Mouse (Mus musculus) heart, embryonic 16.5 days (tissue): ENCODE results near the gene Cebpa. TPM values are rescaled to one million over a fixed set of nuclear protein-coding genes. Genes with fewer than 3 reads are reported as not detected.

Source experiments
- ATAC-seq: fragments of 200-750 bp; cut with Nextera tagmentation; replicated peaks from 2 replicates; pipeline ENCODE4 v1.8.0; 2017; ENCODE audit warnings: moderate number of reproducible peaks; ENCODE audit not compliant: insufficient read depth, low FRiP score; ENCODE audit errors: extremely low read depth
- H3K27ac ChIP-seq: fragments of 300-500 bp; sonication (generic); 2 replicates; pipeline ENCODE4 v1.5.1; 2014; ENCODE audit warnings: mild to moderate bottlenecking, low read length, control low read depth, moderate library complexity
- H3K27me3 ChIP-seq: fragments of 300-500 bp; sonication (generic); 2 replicates; pipeline ENCODE4 v1.6.1; 2014; ENCODE audit warnings: low read length, mixed read lengths; ENCODE audit not compliant: control insufficient read depth, insufficient read depth
- H3K36me3 ChIP-seq: fragments of 300-500 bp; sonication (generic); 2 replicates; pipeline ENCODE4 v1.6.1; 2014; ENCODE audit not compliant: control insufficient read depth, insufficient read depth
- H3K4me1 ChIP-seq: fragments of 300-500 bp; sonication (generic); 2 replicates; pipeline ENCODE4 v1.6.1; 2014; ENCODE audit warnings: low read length, mixed read lengths; ENCODE audit not compliant: control insufficient read depth, insufficient read depth
- H3K4me2 ChIP-seq: fragments of 300-500 bp; sonication (generic); 2 replicates; pipeline ENCODE4 v1.6.1; 2014; ENCODE audit warnings: low read depth, mild to moderate bottlenecking, control low read depth, low read length
- H3K4me3 ChIP-seq: fragments of 300-500 bp; sonication (generic); 2 replicates; pipeline ENCODE4 v1.5.1; 2014; ENCODE audit warnings: mild to moderate bottlenecking, control low read depth, low read length
- H3K9ac ChIP-seq: fragments of 300-500 bp; sonication (generic); 2 replicates; pipeline ENCODE4 v1.6.1; 2014; ENCODE audit warnings: low read length, control low read depth
- H3K9me3 ChIP-seq: fragments of 300-500 bp; sonication (generic); replicated peaks from 2 replicates; pipeline ENCODE4 v1.6.1; 2016; ENCODE audit warnings: low read length; ENCODE audit not compliant: control insufficient read depth
- WGBS: fragments of 180-500 bp; shearing (Covaris S2); extraction: QIAGEN DNeasy Blood & Tissue Kit; methylation state at CpG from one replicate; pipeline ENCODE4 v1.1.7; 2014; 5-methylcytosine and 5-hydroxymethylcytosine counted together
- polyA plus RNA-seq: library from polyadenylated mRNA; unstranded; fragments of >200 nt; fragmentation: Nextera tagmentation; extraction: Ambion mirVana; gene quantifications from 2 replicates; pipeline ENCODE4 v1.2.1, GENCODE M21; 2015

Cebpa gene
- polyA plus RNA-seq, 1 experiment from 2014 or later, result 1.0 TPM

- H3K9me3 ChIP-seq, result no peaks in the 10 kb centered on the region
- no peak for ATAC-seq
- 76% methylated on average over 5 of the region's 5 CpGs for WGBS
- peaks cover 7% of the 10 kb centered on the region for H3K4me1 ChIP-seq
- peaks cover 56% of the 10 kb centered on the region for H3K27me3 ChIP-seq
- no peak overlapping the region for H3K27ac ChIP-seq
- no peak overlapping the region for H3K4me3 ChIP-seq
- H3K4me2 ChIP-seq, result no peak overlapping the region
- H3K36me3 ChIP-seq, result no peaks in the 10 kb centered on the region
- H3K9ac ChIP-seq, result no peak overlapping the region
These were observed 5.1 kb downstream of the Cebpa start for GRCm38 (mm10) chr7:35124216-35124615.

GRCm38 (mm10) chr7:35124745-35125144 is 5.7 kb downstream of the Cebpa start:
- Histone ChIP-seq H3K4me2 (no peak overlapping the region), H3K9ac (no peak overlapping the region), H3K36me3 (no peaks in the 10 kb centered on the region), H3K27ac (no peak overlapping the region), H3K4me1 (peaks cover 5% of the 10 kb centered on the region), H3K4me3 (no peak overlapping the region), H3K9me3 (no peaks in the 10 kb centered on the region), H3K27me3 (peaks cover 51% of the 10 kb centered on the region)
- ATAC-seq, result no peak
- WGBS, result 59% methylated on average over 6 of the region's 6 CpGs

GRCm38 (mm10) chr7:35125971-35126370 is 6.9 kb downstream of the Cebpa start:
- Histone ChIP-seq H3K27me3 (peaks cover 39% of the 10 kb centered on the region), H3K4me1 (no peaks in the 10 kb centered on the region)

GRCm38 (mm10) chr7:35127001-35127400 is 7.9 kb downstream of the Cebpa start:
- 59% methylated on average over 10 of the region's 10 CpGs for WGBS

More at GRCm38 (mm10) chr7:35125971-35126370, 6.9 kb downstream of the Cebpa start:
- 75% methylated on average over 5 of the region's 5 CpGs for WGBS
- Histone ChIP-seq H3K9ac (no peak overlapping the region), H3K9me3 (no peaks in the 10 kb centered on the region), H3K27ac (no peak overlapping the region), H3K36me3 (no peaks in the 10 kb centered on the region), H3K4me3 (no peak overlapping the region), H3K4me2 (no peak overlapping the region)
- ATAC-seq, result no peak

GRCm38 (mm10) chr7:35127721-35128120 is 8.6 kb downstream of the Cebpa start:
- no peaks in the 10 kb centered on the region for H3K36me3 ChIP-seq
- no peaks in the 10 kb centered on the region for H3K9me3 ChIP-seq
- H3K9ac ChIP-seq, result no peak overlapping the region
- no peaks in the 10 kb centered on the region for H3K4me1 ChIP-seq
- no peak overlapping the region for H3K27ac ChIP-seq
- WGBS, result 36% methylated on average over 6 of the region's 6 CpGs
- ATAC-seq, result no peak
- peaks cover 21% of the 10 kb centered on the region for H3K27me3 ChIP-seq
- H3K4me2 ChIP-seq, result no peak overlapping the region
- H3K4me3 ChIP-seq, result no peak overlapping the region

More at GRCm38 (mm10) chr7:35127001-35127400, 7.9 kb downstream of the Cebpa start:
- Histone ChIP-seq H3K27me3 (peaks cover 29% of the 10 kb centered on the region), H3K36me3 (no peaks in the 10 kb centered on the region), H3K9ac (no peak overlapping the region), H3K4me2 (no peak overlapping the region), H3K4me1 (no peaks in the 10 kb centered on the region), H3K9me3 (no peaks in the 10 kb centered on the region), H3K4me3 (no peak overlapping the region), H3K27ac (no peak overlapping the region)
- ATAC-seq, result no peak

- Histone ChIP-seq H3K27me3 (peaks cover 12% of the 10 kb centered on the region), H3K4me1 (no peaks in the 10 kb centered on the region), H3K36me3 (no peaks in the 10 kb centered on the region), H3K9ac (no peak overlapping the region), H3K4me2 (no peak overlapping the region), H3K27ac (no peak overlapping the region), H3K4me3 (no peak overlapping the region), H3K9me3 (no peaks in the 10 kb centered on the region)
- ATAC-seq, result no peak
- 49% methylated on average over 17 of the region's 17 CpGs for WGBS
These were observed 9.8 kb downstream of the Cebpa start for GRCm38 (mm10) chr7:35128677-35129567.

- H3K27ac ChIP-seq, result no peak overlapping the region
- peaks cover 7% of the 10 kb centered on the region for H3K27me3 ChIP-seq
- ATAC-seq, result no peak
- WGBS, result 73% methylated on average over 13 of the region's 13 CpGs
- no peak overlapping the region for H3K4me2 ChIP-seq
- H3K9me3 ChIP-seq, result no peaks in the 10 kb centered on the region
- H3K9ac ChIP-seq, result no peak overlapping the region
- H3K4me3 ChIP-seq, result no peak overlapping the region
- no peaks in the 10 kb centered on the region for H3K36me3 ChIP-seq
- no peaks in the 10 kb centered on the region for H3K4me1 ChIP-seq
These were observed 11.1 kb downstream of the Cebpa start for GRCm38 (mm10) chr7:35130059-35130738.

- Histone ChIP-seq H3K27ac (no peak overlapping the region), H3K4me2 (no peak overlapping the region), H3K4me3 (no peak overlapping the region), H3K9ac (no peak overlapping the region), H3K9me3 (no peaks in the 10 kb centered on the region), H3K4me1 (no peaks in the 10 kb centered on the region), H3K36me3 (no peaks in the 10 kb centered on the region), H3K27me3 (peaks cover 10% of the 10 kb centered on the region)
- WGBS, result 72% methylated on average over 5 of the region's 5 CpGs
- ATAC-seq, result no peak
These were observed 11.8 kb downstream of the Cebpa start for GRCm38 (mm10) chr7:35130888-35131287.

- no peak for ATAC-seq
- Histone ChIP-seq H3K27ac (no peak overlapping the region), H3K4me3 (no peak overlapping the region), H3K27me3 (peaks cover 8% of the 10 kb centered on the region), H3K9me3 (no peaks in the 10 kb centered on the region), H3K4me2 (no peak overlapping the region), H3K9ac (no peak overlapping the region), H3K36me3 (no peaks in the 10 kb centered on the region), H3K4me1 (no peaks in the 10 kb centered on the region)
- 94% methylated on average over 9 of the region's 9 CpGs for WGBS
These were observed 12.5 kb downstream of the Cebpa start for GRCm38 (mm10) chr7:35131601-35132000.
